Mouse (Mus musculus) hindbrain, embryonic 14.5 days (tissue): ENCODE data around the gene D2hgdh. TPM values are rescaled to one million over a fixed set of nuclear protein-coding genes. Genes with fewer than 3 reads are reported as not detected.
"Not testable (repeated sequence)": the region's sequence is repeated elsewhere in the genome, so short reads cannot be mapped to it uniquely, and the experiment has no call there.

ENCODE experiments used
- ATAC-seq: fragments of 200-750 bp; cut with Nextera tagmentation; 2 replicates; pipeline ENCODE4 v1.8.0; 2017; ENCODE audit warnings: moderate number of reproducible peaks, mild to moderate bottlenecking, moderate TSS enrichment, moderate library complexity; ENCODE audit not compliant: low FRiP score
- DNase-seq: peaks from one replicate; pipeline ENCODE4 v3.0.0-alpha.2; 2015; ENCODE audit warnings: low spot score
- H3K27ac ChIP-seq: fragments of 300-500 bp; sonication (generic); 2 replicates; pipeline ENCODE4 v1.5.1; 2014; ENCODE audit warnings: mild to moderate bottlenecking, moderate library complexity
- H3K27me3 ChIP-seq: fragments of 300-500 bp; sonication (generic); 2 replicates; pipeline ENCODE4 v1.6.1; 2014; ENCODE audit warnings: mild to moderate bottlenecking, low read length, mixed read lengths; ENCODE audit not compliant: control insufficient read depth, insufficient read depth
- H3K36me3 ChIP-seq: fragments of 300-500 bp; sonication (generic); replicated peaks from 2 replicates; pipeline ENCODE4 v1.6.1; 2014; ENCODE audit not compliant: control insufficient read depth, insufficient read depth
- H3K4me1 ChIP-seq: fragments of 300-500 bp; sonication (generic); replicated peaks from 2 replicates; pipeline ENCODE4 v1.6.1; 2014; ENCODE audit warnings: antibody characterized with exemption, low read length, mixed read lengths; ENCODE audit not compliant: control insufficient read depth, insufficient read depth
- H3K4me2 ChIP-seq: fragments of 300-500 bp; sonication (generic); replicated peaks from 2 replicates; pipeline ENCODE4 v1.6.1; 2014; ENCODE audit warnings: mild to moderate bottlenecking, moderate library complexity
- H3K4me3 ChIP-seq: fragments of 300-500 bp; sonication (generic); replicated peaks from 2 replicates; pipeline ENCODE4 v1.5.1; 2014; ENCODE audit warnings: mild to moderate bottlenecking, low read length
- H3K9ac ChIP-seq: fragments of 300-500 bp; sonication (generic); 2 replicates; pipeline ENCODE4 v1.6.1; 2014
- H3K9me3 ChIP-seq: fragments of 300-500 bp; sonication (generic); 2 replicates; pipeline ENCODE4 v1.6.1; 2016; ENCODE audit warnings: low read length; ENCODE audit not compliant: control insufficient read depth
- WGBS: fragments of 180-500 bp; shearing (Covaris S2); extraction: QIAGEN DNeasy Blood & Tissue Kit; methylation state at CpG from one replicate; pipeline ENCODE4 v1.1.7; 2014; 5-methylcytosine and 5-hydroxymethylcytosine counted together
- polyA plus RNA-seq: library from polyadenylated mRNA; unstranded; fragments of >200 nt; fragmentation: Nextera tagmentation; extraction: Ambion mirVana; gene quantifications from 2 replicates; pipeline ENCODE4 v1.2.1, GENCODE M21; 2014

D2hgdh gene
- polyA plus RNA-seq, 1 experiment from 2014 or later, result 11.3 TPM

GRCm38 (mm10) chr1:93823796-93824495 lies 763 bp upstream of the D2hgdh start:
- 89% methylated on average over 3 of the region's 3 CpGs for WGBS
- H3K9me3 ChIP-seq, result no peaks in the 10 kb centered on the region
- H3K9ac ChIP-seq, result no peak overlapping the region
- ATAC-seq (no peak), DNase-seq (no peak)
- peaks cover 13% of the 10 kb centered on the region for H3K4me1 ChIP-seq
- H3K36me3 ChIP-seq, result peaks cover 28% of the 10 kb centered on the region
- no peak overlapping the region for H3K4me3 ChIP-seq
- no peak overlapping the region for H3K27ac ChIP-seq
- no peaks in the 10 kb centered on the region for H3K27me3 ChIP-seq
- H3K4me2 ChIP-seq, result no peak overlapping the region

GRCm38 (mm10) chr1:93825105-93825674 lies 481 bp downstream of the D2hgdh start:
- Histone ChIP-seq H3K4me3 (peak overlapping the region; percentile 43), H3K9me3 (no peaks in the 10 kb centered on the region), H3K27me3 (no peaks in the 10 kb centered on the region), H3K36me3 (peaks cover 15% of the 10 kb centered on the region), H3K9ac (peak overlapping the region; percentile 71), H3K4me1 (peaks cover 13% of the 10 kb centered on the region), H3K27ac (peak overlapping the region; percentile 94), H3K4me2 (peak overlapping the region; percentile 92)
- ATAC-seq (peak; percentile 96), DNase-seq (peak; percentile 98)
- WGBS, result 3% methylated on average over 30 of the region's 30 CpGs

- Histone ChIP-seq H3K4me2 (peak overlapping the region; percentile 92), H3K9me3 (no peaks in the 10 kb centered on the region), H3K27ac (peak overlapping the region; percentile 94), H3K4me1 (peaks cover 13% of the 10 kb centered on the region), H3K36me3 (peaks cover 8% of the 10 kb centered on the region), H3K4me3 (peak overlapping the region; percentile 43), H3K27me3 (no peaks in the 10 kb centered on the region), H3K9ac (peak overlapping the region; percentile 71)
- ATAC-seq (peak; percentile 28; the same call in 1 of the 2 replicates), DNase-seq (peak; percentile 40)
- 43% methylated on average over 27 of the region's 27 CpGs for WGBS
Observed at GRCm38 (mm10) chr1:93825771-93826539, 1.2 kb downstream of the D2hgdh start.

GRCm38 (mm10) chr1:93826540-93826835 lies 1.8 kb downstream of the D2hgdh start:
- peaks cover 2% of the 10 kb centered on the region for H3K36me3 ChIP-seq
- H3K27ac ChIP-seq, result peak overlapping the region; percentile 94; the same call in 1 of the 2 replicates
- peak overlapping the region; percentile 92 for H3K4me2 ChIP-seq
- H3K9me3 ChIP-seq, result no peaks in the 10 kb centered on the region
- DNase-seq (no peak), ATAC-seq (no peak)
- H3K4me1 ChIP-seq, result peaks cover 13% of the 10 kb centered on the region
- H3K9ac ChIP-seq, result peak overlapping the region; percentile 71; the same call in 1 of the 2 replicates
- no peaks in the 10 kb centered on the region for H3K27me3 ChIP-seq
- peak overlapping the region; percentile 43; the same call in 1 of the 2 replicates for H3K4me3 ChIP-seq
- 95% methylated on average over 9 of the region's 9 CpGs for WGBS

- not testable (repeated sequence) for ATAC-seq, H3K4me2 ChIP-seq, H3K9ac ChIP-seq, H3K9me3 ChIP-seq, H3K4me1 ChIP-seq, H3K27ac ChIP-seq, H3K4me3 ChIP-seq, DNase-seq, H3K27me3 ChIP-seq
- WGBS, result 82% methylated on average over 2 of the region's 4 CpGs
- H3K36me3 ChIP-seq, result peaks cover 17% of the 10 kb centered on the region; the same call in 1 of the 2 replicates
Observed at GRCm38 (mm10) chr1:93832754-93833360, 8.1 kb downstream of the D2hgdh start.

- no peak for ATAC-seq
- H3K27ac ChIP-seq, result no peak overlapping the region
Observed at GRCm38 (mm10) chr1:93834671-93835150, 10.0 kb downstream of the D2hgdh start.

GRCm38 (mm10) chr1:93835211-93835610 lies 10.5 kb downstream of the D2hgdh start:
- Histone ChIP-seq H3K27ac (no peak overlapping the region), H3K36me3 (peaks cover 20% of the 10 kb centered on the region; the same call in 1 of the 2 replicates), H3K9ac (no peak overlapping the region), H3K9me3 (no peaks in the 10 kb centered on the region), H3K4me3 (no peak overlapping the region), H3K4me2 (no peak overlapping the region), H3K4me1 (no peaks in the 10 kb centered on the region), H3K27me3 (no peaks in the 10 kb centered on the region)
- 94% methylated on average over 4 of the region's 4 CpGs for WGBS
- no peak for DNase-seq
- ATAC-seq, result 0 out of 2 replicates have a peak, but pooled peaks have one; percentile 14

More at GRCm38 (mm10) chr1:93834671-93835150, 10.0 kb downstream of the D2hgdh start:
- Histone ChIP-seq H3K4me2 (no peak overlapping the region), H3K9ac (no peak overlapping the region), H3K4me3 (no peak overlapping the region), H3K27me3 (no peaks in the 10 kb centered on the region), H3K9me3 (no peaks in the 10 kb centered on the region), H3K4me1 (no peaks in the 10 kb centered on the region), H3K36me3 (peaks cover 20% of the 10 kb centered on the region; the same call in 1 of the 2 replicates)
- DNase-seq, result no peak
- 88% methylated on average over 7 of the region's 7 CpGs for WGBS

- H3K27ac ChIP-seq, result no peak overlapping the region
- H3K4me2 ChIP-seq, result no peak overlapping the region
- no peak overlapping the region for H3K4me3 ChIP-seq
- H3K9me3 ChIP-seq, result no peaks in the 10 kb centered on the region
- no peaks in the 10 kb centered on the region for H3K4me1 ChIP-seq
- ATAC-seq, result no peak
- WGBS, result 88% methylated on average over 6 of the region's 6 CpGs
- H3K27me3 ChIP-seq, result no peaks in the 10 kb centered on the region
- H3K9ac ChIP-seq, result no peak overlapping the region
- DNase-seq, result no peak
- H3K36me3 ChIP-seq, result peaks cover 20% of the 10 kb centered on the region; the same call in 1 of the 2 replicates
Observed at GRCm38 (mm10) chr1:93835876-93836531, 11.3 kb downstream of the D2hgdh start.
